Mouse (Mus musculus) embryonic facial prominence, embryonic 12.5 days (tissue): ENCODE results near the gene Slc48a1. TPM values are rescaled to one million over a fixed set of nuclear protein-coding genes. Genes with fewer than 3 reads are reported as not detected.

ENCODE experiments used
- ATAC-seq: fragments of 200-750 bp; cut with Nextera tagmentation; 2 replicates; pipeline ENCODE4 v1.8.0; 2017; ENCODE audit not compliant: insufficient number of reproducible peaks, insufficient read depth, low FRiP score, low TSS enrichment
- H3K27ac ChIP-seq: fragments of 300-500 bp; sonication (generic); 2 replicates; pipeline ENCODE4 v1.5.1; 2016; ENCODE audit warnings: mild to moderate bottlenecking
- H3K27me3 ChIP-seq: fragments of 300-500 bp; sonication (generic); 2 replicates; pipeline ENCODE4 v1.6.1; 2016; ENCODE audit warnings: mild to moderate bottlenecking, moderate library complexity
- H3K36me3 ChIP-seq: fragments of 300-500 bp; sonication (generic); 2 replicates; pipeline ENCODE4 v1.6.1; 2016; ENCODE audit warnings: mild to moderate bottlenecking
- H3K4me1 ChIP-seq: fragments of 300-500 bp; sonication (generic); 2 replicates; pipeline ENCODE4 v1.6.1; 2016
- H3K4me2 ChIP-seq: fragments of 300-500 bp; sonication (generic); replicated peaks from 2 replicates; pipeline ENCODE4 v1.6.1; 2016; ENCODE audit warnings: mild to moderate bottlenecking, moderate library complexity
- H3K4me3 ChIP-seq: fragments of 300-500 bp; sonication (generic); 2 replicates; pipeline ENCODE4 v1.5.1; 2016; ENCODE audit warnings: mild to moderate bottlenecking
- H3K9ac ChIP-seq: fragments of 300-500 bp; sonication (generic); 2 replicates; pipeline ENCODE4 v1.6.1; 2016; ENCODE audit warnings: mild to moderate bottlenecking, moderate library complexity
- H3K9me3 ChIP-seq: fragments of 300-500 bp; sonication (generic); 2 replicates; pipeline ENCODE4 v1.6.1; 2016; ENCODE audit warnings: mild to moderate bottlenecking, moderate library complexity
- WGBS: fragments of 180-500 bp; shearing (Covaris S2); methylation state at CpG from one replicate; pipeline ENCODE4 v1.1.7; 2016; 5-methylcytosine and 5-hydroxymethylcytosine counted together
- polyA plus RNA-seq: library from polyadenylated mRNA; unstranded; fragments of >200 nt; fragmentation: Nextera tagmentation; extraction: Ambion mirVana; gene quantifications from 2 replicates; pipeline ENCODE4 v1.2.1, GENCODE M21; 2016

Gene Slc48a1
- polyA plus RNA-seq, 1 experiment from 2014 or later, result 32.6 TPM

DNA sequence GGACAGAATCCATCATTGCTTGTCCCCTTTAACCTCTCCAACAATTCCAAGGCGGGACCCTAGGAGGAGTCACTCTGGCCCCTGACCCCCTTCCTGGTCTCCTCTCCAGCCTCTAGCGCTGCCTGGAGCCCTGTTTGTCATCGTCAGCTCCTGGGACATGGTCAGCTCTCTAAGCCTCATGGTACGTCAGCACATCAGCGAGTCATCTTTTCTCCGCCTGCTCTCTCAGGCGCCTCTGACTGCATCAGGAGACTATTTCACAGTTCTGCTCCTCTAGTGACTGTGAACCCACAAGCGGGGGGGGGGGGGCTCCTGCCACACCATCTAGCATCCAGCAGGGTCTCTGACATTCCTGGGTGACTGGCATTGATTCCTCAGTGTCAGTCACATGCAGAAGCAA is 23.0 kb upstream of the Slc48a1 start:
- Histone ChIP-seq H3K36me3 (no peaks in the 10 kb centered on the region), H3K9ac (no peak overlapping the region), H3K4me2 (no peak overlapping the region), H3K27me3 (no peaks in the 10 kb centered on the region), H3K9me3 (no peaks in the 10 kb centered on the region), H3K4me1 (peaks cover 11% of the 10 kb centered on the region), H3K4me3 (no peak overlapping the region), H3K27ac (no peak overlapping the region)
- WGBS, result 46% methylated on average over 8 of the region's 8 CpGs
- no peak; the same call in 1 of the 2 replicates for ATAC-seq

DNA sequence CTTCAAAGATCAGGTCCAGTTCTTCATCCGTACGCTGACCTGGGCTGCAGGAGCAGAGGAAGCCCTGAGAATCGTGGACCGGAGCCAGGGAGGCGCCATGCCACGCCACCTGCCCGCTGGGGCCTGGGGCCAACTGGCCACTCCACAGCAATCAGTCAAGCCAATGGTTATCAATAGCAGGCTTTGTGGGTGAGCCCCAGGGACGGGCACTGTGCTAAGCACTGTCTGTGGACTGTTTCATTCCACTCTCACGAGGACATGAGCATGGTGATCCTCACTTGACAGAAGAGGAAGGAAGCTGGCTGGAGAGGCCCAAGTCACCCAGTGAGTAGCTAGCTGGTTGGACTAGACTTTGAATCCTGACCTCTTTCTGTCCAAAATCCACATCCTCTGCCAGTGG is 18.3 kb upstream of the Slc48a1 start:
- WGBS, result 87% methylated on average over 9 of the region's 9 CpGs
- peaks cover 5% of the 10 kb centered on the region; the same call in 1 of the 2 replicates for H3K27me3 ChIP-seq
- H3K4me1 ChIP-seq, result peaks cover 4% of the 10 kb centered on the region; the same call in 1 of the 2 replicates
- no peaks in the 10 kb centered on the region for H3K9me3 ChIP-seq
- no peak overlapping the region for H3K4me2 ChIP-seq
- H3K27ac ChIP-seq, result no peak overlapping the region
- no peak overlapping the region for H3K9ac ChIP-seq
- H3K4me3 ChIP-seq, result no peak overlapping the region
- H3K36me3 ChIP-seq, result no peaks in the 10 kb centered on the region
- ATAC-seq, result no peak

DNA sequence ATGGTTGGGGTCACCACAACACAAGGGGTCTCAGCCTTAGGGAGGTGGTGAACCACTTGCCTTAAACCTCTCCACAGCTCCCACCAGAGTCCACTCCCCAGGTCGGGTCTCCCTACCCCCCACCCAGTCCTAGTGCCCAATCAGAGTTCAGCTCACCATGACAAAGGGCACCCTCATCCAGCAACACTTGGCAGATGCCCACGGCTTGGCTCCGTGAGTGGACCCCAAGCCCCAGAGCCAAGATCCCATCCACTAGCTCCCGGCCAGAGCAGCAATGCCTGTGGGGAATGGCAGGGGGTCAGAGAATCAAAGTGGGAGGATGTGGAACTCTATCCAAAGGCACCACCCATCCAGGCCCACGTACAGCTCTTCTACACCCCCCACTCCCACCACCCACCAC is 17.4 kb upstream of the Slc48a1 start:
- ATAC-seq, result no peak
- 74% methylated on average over 5 of the region's 5 CpGs for WGBS
- H3K36me3 ChIP-seq, result no peaks in the 10 kb centered on the region
- H3K27ac ChIP-seq, result no peak overlapping the region
- H3K4me1 ChIP-seq, result peaks cover 11% of the 10 kb centered on the region
- H3K4me2 ChIP-seq, result no peak overlapping the region
- H3K4me3 ChIP-seq, result no peak overlapping the region
- no peaks in the 10 kb centered on the region for H3K9me3 ChIP-seq
- no peak overlapping the region for H3K9ac ChIP-seq
- H3K27me3 ChIP-seq, result peaks cover 13% of the 10 kb centered on the region; the same call in 1 of the 2 replicates

GRCm38 (mm10) chr15:97761438-97761837 is 16.9 kb upstream of the Slc48a1 start:
- H3K27ac ChIP-seq, result no peak overlapping the region
- peaks cover 14% of the 10 kb centered on the region for H3K27me3 ChIP-seq
- H3K4me1 ChIP-seq, result peaks cover 16% of the 10 kb centered on the region

GRCm38 (mm10) chr15:97762733-97763132 is 15.6 kb upstream of the Slc48a1 start:
- peaks cover 27% of the 10 kb centered on the region for H3K27me3 ChIP-seq
- no peak overlapping the region for H3K4me3 ChIP-seq
- ATAC-seq, result no peak
- H3K36me3 ChIP-seq, result no peaks in the 10 kb centered on the region
- peaks cover 29% of the 10 kb centered on the region for H3K4me1 ChIP-seq
- no peak overlapping the region for H3K9ac ChIP-seq
- H3K9me3 ChIP-seq, result no peaks in the 10 kb centered on the region
- H3K4me2 ChIP-seq, result no peak overlapping the region
- H3K27ac ChIP-seq, result no peak overlapping the region
- 42% methylated on average over 9 of the region's 9 CpGs for WGBS

More at GRCm38 (mm10) chr15:97761438-97761837, 16.9 kb upstream of the Slc48a1 start:
- Histone ChIP-seq H3K36me3 (no peaks in the 10 kb centered on the region), H3K4me2 (no peak overlapping the region), H3K9me3 (no peaks in the 10 kb centered on the region), H3K4me3 (no peak overlapping the region), H3K9ac (no peak overlapping the region)
- WGBS, result 38% methylated on average over 13 of the region's 13 CpGs
- ATAC-seq, result no peak

DNA sequence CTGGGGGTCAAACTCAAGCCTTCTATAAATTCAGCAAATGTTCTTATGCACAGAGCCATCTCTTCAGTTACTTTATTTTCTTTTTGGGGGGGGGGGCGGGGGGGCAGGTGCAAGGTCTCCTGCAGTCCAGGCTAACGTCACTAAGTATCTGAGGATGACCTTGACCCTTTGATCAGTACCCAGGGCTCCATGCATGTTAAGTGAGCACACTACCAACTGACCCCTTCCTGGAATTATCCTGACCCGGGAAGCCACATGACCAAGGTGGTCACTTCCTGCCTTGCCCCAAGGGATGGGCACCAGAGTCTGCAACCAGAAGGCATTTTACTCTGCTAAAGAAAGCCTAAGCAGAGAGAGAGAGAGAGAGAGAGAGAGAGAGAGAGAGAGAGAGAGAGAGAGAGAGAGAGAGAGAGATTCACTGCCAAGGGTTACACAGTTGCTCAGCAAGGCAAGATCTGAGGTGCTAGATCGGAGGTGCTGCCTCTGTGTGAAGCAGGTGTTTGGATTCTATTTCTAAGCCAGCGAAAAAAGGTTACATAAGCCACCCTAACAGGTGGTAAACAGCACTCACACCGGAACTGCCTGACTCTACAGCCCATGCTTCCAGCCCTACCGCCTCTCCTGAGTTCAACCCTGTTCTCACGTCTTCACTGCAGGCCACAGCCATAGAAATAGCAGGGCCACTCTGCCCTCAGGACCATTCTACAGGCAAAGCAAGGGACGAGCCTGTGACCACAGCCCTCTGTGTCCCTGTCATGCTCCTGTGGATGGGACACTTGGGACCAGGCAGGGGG is 14.9 kb upstream of the Slc48a1 start:
- H3K27ac ChIP-seq, result no peak overlapping the region
- peaks cover 34% of the 10 kb centered on the region for H3K4me1 ChIP-seq
- H3K4me3 ChIP-seq, result no peak overlapping the region
- H3K9me3 ChIP-seq, result no peaks in the 10 kb centered on the region
- no peaks in the 10 kb centered on the region for H3K36me3 ChIP-seq
- WGBS, result 51% methylated on average over 9 of the region's 9 CpGs
- peaks cover 31% of the 10 kb centered on the region for H3K27me3 ChIP-seq
- no peak overlapping the region for H3K4me2 ChIP-seq
- ATAC-seq, result no peak
- H3K9ac ChIP-seq, result no peak overlapping the region

- Histone ChIP-seq H3K9me3 (no peaks in the 10 kb centered on the region), H3K4me3 (no peak overlapping the region), H3K4me1 (peaks cover 36% of the 10 kb centered on the region), H3K4me2 (no peak overlapping the region), H3K36me3 (no peaks in the 10 kb centered on the region), H3K27me3 (peaks cover 31% of the 10 kb centered on the region), H3K27ac (no peak overlapping the region), H3K9ac (no peak overlapping the region)
- no peak for ATAC-seq
- WGBS, result 74% methylated on average over 2 of the region's 2 CpGs
These were observed 13.8 kb upstream of the Slc48a1 start for GRCm38 (mm10) chr15:97764532-97764931.

DNA sequence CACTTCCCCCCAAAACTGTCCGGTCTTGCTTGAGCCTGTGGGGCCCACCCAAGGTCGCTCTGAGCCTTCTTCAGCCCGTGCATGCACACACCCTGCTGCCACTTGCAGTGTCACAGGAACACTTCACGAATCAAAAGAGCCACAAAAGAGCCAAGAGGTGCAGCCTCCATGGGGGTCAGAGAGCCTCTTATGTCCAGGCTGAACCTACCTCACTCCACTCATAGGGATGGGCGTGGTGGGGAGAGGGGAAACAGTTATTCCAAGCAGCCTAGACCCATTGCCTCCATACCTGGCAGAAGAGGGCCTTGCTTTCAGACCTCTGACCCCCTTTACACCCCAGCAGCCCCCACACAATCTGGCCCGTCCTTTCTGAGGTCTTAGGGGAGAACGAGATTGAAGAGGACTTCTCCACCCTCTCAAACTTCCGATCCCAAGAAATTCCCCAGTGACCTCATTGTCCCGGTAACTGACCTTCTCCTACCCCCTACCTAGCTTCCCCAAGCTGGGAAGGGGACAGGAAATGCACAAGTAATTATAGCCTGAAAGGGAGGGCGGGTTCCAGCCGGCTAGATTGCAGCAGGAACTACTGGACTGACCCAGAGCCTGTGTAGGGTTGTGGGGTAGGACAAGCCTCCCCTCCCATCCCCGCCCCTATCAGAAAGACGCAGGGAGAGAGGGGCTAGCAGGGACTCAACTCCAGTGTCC is 13.1 kb upstream of the Slc48a1 start:
- H3K9me3 ChIP-seq, result no peaks in the 10 kb centered on the region
- 32% methylated on average over 13 of the region's 13 CpGs for WGBS
- H3K27me3 ChIP-seq, result peaks cover 35% of the 10 kb centered on the region
- H3K9ac ChIP-seq, result no peak overlapping the region
- no peaks in the 10 kb centered on the region for H3K36me3 ChIP-seq
- no peak overlapping the region for H3K27ac ChIP-seq
- no peak for ATAC-seq
- peaks cover 36% of the 10 kb centered on the region for H3K4me1 ChIP-seq
- no peak overlapping the region for H3K4me3 ChIP-seq
- peak overlapping the region; percentile 94 for H3K4me2 ChIP-seq

DNA sequence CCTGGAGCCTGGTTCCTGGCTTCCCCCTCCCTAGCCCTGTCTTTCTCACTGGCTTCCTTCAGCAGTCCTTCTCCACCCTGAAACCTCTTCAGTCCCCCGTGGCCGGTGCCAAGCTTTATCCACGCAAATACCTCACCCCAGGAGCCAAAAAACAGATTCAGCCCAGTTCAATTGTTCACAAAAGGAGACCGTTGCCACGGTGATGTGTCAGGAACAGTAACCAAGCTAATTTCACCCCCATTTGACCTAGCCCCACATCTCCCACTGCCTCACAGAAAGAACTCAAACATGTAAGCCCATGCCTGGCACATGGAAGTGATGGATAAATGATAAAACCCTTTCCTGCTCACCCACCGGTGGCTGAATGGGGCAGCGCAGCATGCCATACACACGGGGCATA is 12.1 kb upstream of the Slc48a1 start:
- Histone ChIP-seq H3K9ac (no peak overlapping the region), H3K4me1 (peaks cover 36% of the 10 kb centered on the region), H3K27me3 (peaks cover 36% of the 10 kb centered on the region), H3K27ac (no peak overlapping the region), H3K9me3 (no peaks in the 10 kb centered on the region), H3K36me3 (no peaks in the 10 kb centered on the region), H3K4me2 (peak overlapping the region; percentile 94), H3K4me3 (peak overlapping the region; percentile 48)
- 21% methylated on average over 8 of the region's 8 CpGs for WGBS
- ATAC-seq, result no peak

DNA sequence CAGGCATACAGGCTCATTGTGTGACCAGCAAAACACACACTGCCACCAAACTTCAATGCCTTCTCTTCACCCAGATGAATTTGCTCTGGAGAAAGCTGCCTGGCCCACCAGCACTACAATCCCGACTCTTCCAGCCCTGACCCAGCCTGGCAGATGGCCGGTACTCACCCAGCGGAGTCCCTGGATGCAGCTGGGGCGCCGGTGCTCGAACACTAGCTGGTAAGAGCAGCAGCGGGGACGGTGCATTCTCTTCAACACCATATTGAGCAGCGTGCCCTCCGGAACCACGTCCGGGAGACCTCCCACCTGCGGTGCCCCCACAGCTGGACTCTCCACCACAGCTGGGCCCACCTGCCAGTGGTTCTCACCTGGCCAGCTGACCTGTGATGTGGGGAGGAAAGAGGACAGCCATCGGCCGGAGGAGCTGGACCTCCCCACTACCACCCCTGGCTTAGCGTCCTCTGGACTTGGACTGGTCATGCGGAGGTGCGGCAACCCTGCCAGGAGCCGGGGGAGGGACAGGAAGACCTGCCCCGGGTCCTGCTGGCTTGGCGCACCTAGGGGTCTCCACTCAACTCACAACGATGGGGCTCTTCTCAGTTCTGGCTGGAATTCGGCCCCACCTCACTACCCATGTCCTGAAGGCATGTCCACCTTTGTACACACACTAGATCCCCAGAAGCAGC is 11.6 kb upstream of the Slc48a1 start:
- WGBS, result 11% methylated on average over 23 of the region's 23 CpGs
- H3K4me1 ChIP-seq, result peaks cover 36% of the 10 kb centered on the region
- no peaks in the 10 kb centered on the region for H3K9me3 ChIP-seq
- H3K27me3 ChIP-seq, result peaks cover 41% of the 10 kb centered on the region
- 0 out of 2 replicates have a peak overlapping the region, but pooled peaks have one; percentile 47 for H3K9ac ChIP-seq
- H3K4me2 ChIP-seq, result peak overlapping the region; percentile 94
- H3K27ac ChIP-seq, result 0 out of 2 replicates have a peak overlapping the region, but pooled peaks have one; percentile 38
- H3K36me3 ChIP-seq, result no peaks in the 10 kb centered on the region
- ATAC-seq, result no peak
- peak overlapping the region; percentile 48 for H3K4me3 ChIP-seq

DNA sequence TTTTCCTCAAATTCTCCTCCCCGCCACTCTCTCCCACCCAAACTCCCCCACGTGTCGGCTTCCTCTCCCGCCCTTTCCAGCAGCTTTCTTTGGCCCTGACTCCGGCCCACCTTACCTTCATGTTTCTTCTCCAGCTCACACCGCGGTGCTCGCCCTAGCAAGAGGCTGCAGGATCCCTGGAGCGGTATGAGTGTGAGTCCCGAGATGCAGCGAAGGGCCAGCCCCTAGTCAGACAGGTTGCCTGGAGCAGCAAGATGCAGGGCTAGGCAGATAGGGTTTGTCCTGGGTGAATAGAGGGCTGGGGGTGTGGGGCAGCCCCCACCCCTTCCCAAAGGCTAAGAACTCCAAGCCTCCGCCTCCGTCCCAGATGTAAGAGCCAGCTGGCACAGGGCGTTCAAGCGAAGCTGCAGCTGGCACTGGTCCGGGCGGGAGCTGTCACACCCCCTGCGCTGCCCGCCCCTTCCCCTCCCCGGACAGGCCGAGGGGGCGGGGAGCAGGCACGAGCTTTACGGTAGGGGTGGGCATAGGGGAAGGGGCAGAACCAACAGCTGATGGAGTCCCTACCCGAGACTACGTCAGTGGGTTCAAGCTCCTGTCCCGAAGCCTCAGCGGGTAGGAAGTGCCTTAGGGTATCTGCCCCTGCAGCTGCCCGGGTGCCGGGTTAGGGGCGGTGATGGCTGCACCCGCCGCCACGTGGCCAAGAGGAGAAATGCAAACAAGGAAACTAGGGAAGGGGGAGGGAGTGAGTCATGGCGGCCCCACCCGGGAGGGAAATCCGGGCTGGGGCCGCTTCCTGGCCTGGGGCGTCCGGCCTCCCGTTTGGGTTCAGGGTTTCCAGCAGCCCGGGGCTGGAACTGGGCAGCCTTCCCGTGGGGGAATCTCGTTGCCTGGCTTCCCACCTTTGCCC is 10.8 kb upstream of the Slc48a1 start, which contains the start of gene Rapgef3:
Gene Rapgef3, minus strand, starts transcription at position 693 of the 907 bp plus-strand sequence.
- Histone ChIP-seq H3K4me3 (peak within 1 kb of the TSS; percentile 48), H3K36me3 (no peaks in the 10 kb centered on the region), H3K9ac (peak within 1 kb of the TSS; percentile 47), H3K4me1 (peaks cover 37% of the 10 kb centered on the region), H3K9me3 (no peaks in the 10 kb centered on the region), H3K27ac (peak within 1 kb of the TSS; percentile 54; the same call in 1 of the 2 replicates), H3K27me3 (peaks cover 41% of the 10 kb centered on the region), H3K4me2 (peak within 1 kb of the TSS; percentile 94)
- WGBS, result under 1% methylated on average over 43 of the region's 44 CpGs
- peak; percentile 76 for ATAC-seq
